Mouse (Mus musculus): ENCODE data around the gene Igfbp4.

GRCm38 (mm10) chr11:98999243-98999642 lies 41.8 kb upstream of the Igfbp4 start:
- TF ChIP-seq CTCF (IDR thresholded peaks at IDR 0.05; ENCODE audit: low read depth) (no peak), EP300 (optimal IDR thresholded peaks at IDR 0.05) (no peak)

Measured in stomach, postnatal 0 days (tissue).